Mouse (Mus musculus) stomach, postnatal 0 days (tissue): Measurements from ENCODE around the gene Spp1.

Experiments
- CTCF ChIP-seq: IDR thresholded peaks from 2 replicates; pipeline ENCODE4 v1.5.1; 2016; ENCODE audit warnings: antibody characterized with exemption, low read depth, mild to moderate bottlenecking, moderate library complexity
- EP300 ChIP-seq: optimal IDR thresholded peaks from 2 replicates; pipeline ENCODE3; 2016; ENCODE audit warnings: antibody characterized with exemption

GRCm38 (mm10) chr5:104449491-104449890 is 14.6 kb downstream of the Spp1 start:
- TF ChIP-seq CTCF (no peak), EP300 (no peak)
